Mouse (Mus musculus) lung, embryonic 14.5 days (tissue): ENCODE data around the gene Cep95. TPM values are rescaled to one million over a fixed set of nuclear protein-coding genes. Genes with fewer than 3 reads are reported as not detected.
"Not testable (repeated sequence)": the region's sequence is repeated elsewhere in the genome, so short reads cannot be mapped to it uniquely, and the experiment has no call there.

ENCODE experiments used
- ATAC-seq: fragments of 200-750 bp; cut with Nextera tagmentation; 2 replicates; pipeline ENCODE4 v1.8.0; 2017; ENCODE audit warnings: mild to moderate bottlenecking, moderate TSS enrichment, moderate library complexity; ENCODE audit not compliant: insufficient read depth
- DNase-seq: peaks from one replicate; pipeline ENCODE4 v3.0.0-alpha.2; 2015
- H3K27ac ChIP-seq: fragments of 300-500 bp; sonication (generic); 2 replicates; pipeline ENCODE4 v1.5.1; 2014; ENCODE audit warnings: low read depth, mild to moderate bottlenecking, moderate library complexity
- H3K27me3 ChIP-seq: fragments of 300-500 bp; sonication (generic); 2 replicates; pipeline ENCODE4 v1.6.1; 2014; ENCODE audit warnings: low read length, control low read depth; ENCODE audit not compliant: insufficient read depth
- H3K36me3 ChIP-seq: fragments of 300-500 bp; sonication (generic); 2 replicates; pipeline ENCODE4 v1.6.1; 2014; ENCODE audit warnings: control low read depth; ENCODE audit not compliant: insufficient read depth
- H3K4me1 ChIP-seq: fragments of 300-500 bp; sonication (generic); 2 replicates; pipeline ENCODE4 v1.6.1; 2014; ENCODE audit warnings: antibody characterized with exemption, control low read depth; ENCODE audit not compliant: insufficient read depth
- H3K4me2 ChIP-seq: fragments of 300-500 bp; sonication (generic); 2 replicates; pipeline ENCODE4 v1.6.1; 2014; ENCODE audit warnings: mild to moderate bottlenecking
- H3K4me3 ChIP-seq: fragments of 300-500 bp; sonication (generic); 2 replicates; pipeline ENCODE4 v1.5.1; 2014; ENCODE audit warnings: low read depth, low read length
- H3K9ac ChIP-seq: fragments of 300-500 bp; sonication (generic); 2 replicates; pipeline ENCODE4 v1.6.1; 2014
- H3K9me3 ChIP-seq: fragments of 300-500 bp; sonication (generic); 2 replicates; pipeline ENCODE4 v1.6.1; 2016; ENCODE audit warnings: low read depth, low read length, control low read depth
- CTCF ChIP-seq: IDR thresholded peaks from 2 replicates; pipeline ENCODE4 v1.5.1; 2016; ENCODE audit warnings: antibody characterized with exemption, low read depth
- WGBS: fragments of 180-500 bp; shearing (Covaris S2); extraction: QIAGEN DNeasy Blood & Tissue Kit; methylation state at CpG from one replicate; pipeline ENCODE4 v1.1.7; 2014; 5-methylcytosine and 5-hydroxymethylcytosine counted together
- polyA plus RNA-seq: library from polyadenylated mRNA; unstranded; fragments of >200 nt; fragmentation: Nextera tagmentation; extraction: Ambion mirVana; gene quantifications from 2 replicates; pipeline ENCODE4 v1.2.1, GENCODE M21; 2014

Cep95 gene
- polyA plus RNA-seq, 1 experiment from 2014 or later = 18.8 TPM

GRCm38 (mm10) chr11:106793846-106794245, 4.8 kb downstream of the Cep95 start:
- Histone ChIP-seq H3K9ac (no peak overlapping the region), H3K36me3 (peaks cover 69% of the 10 kb centered on the region), H3K4me2 (no peak overlapping the region), H3K27me3 (no peaks in the 10 kb centered on the region), H3K4me3 (no peak overlapping the region), H3K4me1 (0 out of 2 replicates have a peak, but pooled peaks cover 2% of the 10 kb centered on the region), H3K9me3 (no peaks in the 10 kb centered on the region), H3K27ac (no peak overlapping the region)
- peak; percentile 25; the same call in 1 of the 2 replicates for TF ChIP-seq CTCF
- DNase-seq (no peak), ATAC-seq (no peak)
- 71% methylated on average over 4 of the region's 4 CpGs for WGBS

- H3K27me3 ChIP-seq = no peaks in the 10 kb centered on the region
- DNase-seq (no peak), ATAC-seq (no peak)
- WGBS = 34% methylated on average over 9 of the region's 9 CpGs
- no peaks in the 10 kb centered on the region for H3K9me3 ChIP-seq
- no peaks in the 10 kb centered on the region for H3K4me1 ChIP-seq
- H3K4me3 ChIP-seq = no peak overlapping the region
- no peak for TF ChIP-seq CTCF
- no peak overlapping the region for H3K27ac ChIP-seq
- peaks cover 88% of the 10 kb centered on the region for H3K36me3 ChIP-seq
- H3K4me2 ChIP-seq = no peak overlapping the region
- no peak overlapping the region for H3K9ac ChIP-seq
Observed at GRCm38 (mm10) chr11:106795679-106796078, 6.6 kb downstream of the Cep95 start.

GRCm38 (mm10) chr11:106802069-106802627, 13.1 kb downstream of the Cep95 start:
- WGBS = 88% methylated on average over 10 of the region's 10 CpGs
- DNase-seq (no peak), ATAC-seq (no peak)
- no peak for TF ChIP-seq CTCF
- Histone ChIP-seq H3K9ac (no peak overlapping the region), H3K4me1 (no peaks in the 10 kb centered on the region), H3K27me3 (no peaks in the 10 kb centered on the region), H3K36me3 (peaks cover 78% of the 10 kb centered on the region), H3K4me2 (no peak overlapping the region), H3K4me3 (no peak overlapping the region), H3K9me3 (no peaks in the 10 kb centered on the region), H3K27ac (no peak overlapping the region)

GRCm38 (mm10) chr11:106807442-106807841, 18.4 kb downstream of the Cep95 start:
- not testable (repeated sequence) for H3K27ac ChIP-seq, DNase-seq, H3K9me3 ChIP-seq, H3K4me2 ChIP-seq, ATAC-seq, H3K9ac ChIP-seq, H3K27me3 ChIP-seq, H3K4me3 ChIP-seq, H3K4me1 ChIP-seq
- WGBS = 73% methylated on average over 1 of the region's 1 CpGs
- peaks cover 68% of the 10 kb centered on the region for H3K36me3 ChIP-seq

GRCm38 (mm10) chr11:106812410-106813136, 23.5 kb downstream of the Cep95 start:
- DNase-seq (no peak), ATAC-seq (no peak)
- Histone ChIP-seq H3K27ac (no peak overlapping the region), H3K36me3 (peaks cover 89% of the 10 kb centered on the region), H3K4me2 (no peak overlapping the region), H3K4me3 (no peak overlapping the region), H3K4me1 (no peaks in the 10 kb centered on the region), H3K9me3 (no peaks in the 10 kb centered on the region), H3K27me3 (no peaks in the 10 kb centered on the region), H3K9ac (no peak overlapping the region)
- 82% methylated on average over 7 of the region's 7 CpGs for WGBS
- no peak for TF ChIP-seq CTCF

GRCm38 (mm10) chr11:106814601-106815320, 25.7 kb downstream of the Cep95 start:
- no peaks in the 10 kb centered on the region for H3K4me1 ChIP-seq
- no peak overlapping the region for H3K4me2 ChIP-seq
- no peaks in the 10 kb centered on the region for H3K27me3 ChIP-seq
- peaks cover 98% of the 10 kb centered on the region for H3K36me3 ChIP-seq
- no peak overlapping the region for H3K9ac ChIP-seq
- DNase-seq (no peak), ATAC-seq (no peak)
- 67% methylated on average over 14 of the region's 14 CpGs for WGBS
- no peak overlapping the region for H3K27ac ChIP-seq
- H3K9me3 ChIP-seq = no peaks in the 10 kb centered on the region
- TF ChIP-seq CTCF = no peak
- H3K4me3 ChIP-seq = no peak overlapping the region

- Histone ChIP-seq H3K4me2 (no peak overlapping the region), H3K4me3 (no peak overlapping the region), H3K27me3 (no peaks in the 10 kb centered on the region), H3K27ac (no peak overlapping the region), H3K9ac (no peak overlapping the region), H3K4me1 (no peaks in the 10 kb centered on the region), H3K9me3 (no peaks in the 10 kb centered on the region), H3K36me3 (peaks cover 97% of the 10 kb centered on the region)
- 93% methylated on average over 2 of the region's 2 CpGs for WGBS
- TF ChIP-seq CTCF = no peak
- ATAC-seq (no peak), DNase-seq (no peak)
Observed at GRCm38 (mm10) chr11:106815331-106815730, 26.3 kb downstream of the Cep95 start.
